Mouse (Mus musculus) testis, adult 2 months (tissue): ENCODE measurements around the gene Myl3.

Source experiments
- CTCF ChIP-seq: fragments of 200-500 bp; IDR thresholded peaks from 2 replicates; pipeline ENCODE4 v1.5.1; 2012; ENCODE audit warnings: low read depth, mild to moderate bottlenecking, inconsistent platforms, low read length, moderate library complexity; ENCODE audit not compliant: control insufficient read depth, insufficient read depth, insufficient replicate concordance
- POLR2A ChIP-seq: fragments of 200-500 bp; IDR thresholded peaks from 2 replicates; pipeline ENCODE4 v1.6.1; 2012; ENCODE audit warnings: low read depth, mild to moderate bottlenecking, inconsistent platforms, low read length, moderate library complexity; ENCODE audit not compliant: control insufficient read depth

DNA sequence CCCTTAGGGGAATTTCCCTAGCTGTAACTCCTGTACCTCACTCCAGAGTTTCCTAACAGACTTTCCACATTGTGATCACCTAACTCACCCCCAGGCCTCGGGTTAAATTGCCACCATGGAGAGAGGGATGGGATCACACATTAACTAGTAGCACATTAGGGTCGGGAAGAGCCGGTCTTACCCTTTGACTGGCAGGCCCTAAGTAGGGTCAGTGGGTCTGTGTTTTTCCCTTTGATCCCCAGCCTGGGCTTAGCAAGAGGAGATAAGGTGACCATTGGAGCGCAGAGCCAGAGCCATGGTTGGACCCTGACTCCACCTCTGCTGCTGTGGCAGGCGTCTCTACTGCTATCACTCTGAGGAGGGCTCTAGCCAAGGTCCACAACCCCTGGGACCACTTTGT is 4.1 kb downstream of the Myl3 start:
- TF ChIP-seq POLR2A: no peak
- TF ChIP-seq CTCF: no peak
